Mouse (Mus musculus) limb, embryonic 15.5 days (tissue): ENCODE results near the gene Zfp335. TPM values are rescaled to one million over a fixed set of nuclear protein-coding genes. Genes with fewer than 3 reads are reported as not detected.

ENCODE experiments used
- ATAC-seq: fragments of 200-750 bp; cut with Nextera tagmentation; 2 replicates; pipeline ENCODE4 v1.8.0; 2017; ENCODE audit warnings: low read depth, moderate TSS enrichment; ENCODE audit not compliant: insufficient number of reproducible peaks, low FRiP score, low TSS enrichment
- H3K27ac ChIP-seq: fragments of 300-500 bp; sonication (generic); 2 replicates; pipeline ENCODE4 v1.5.1; 2015; ENCODE audit warnings: moderate library complexity, mild to moderate bottlenecking, inconsistent platforms
- H3K27me3 ChIP-seq: fragments of 300-500 bp; sonication (generic); 2 replicates; pipeline ENCODE4 v1.6.1; 2015; ENCODE audit warnings: inconsistent platforms
- H3K36me3 ChIP-seq: fragments of 300-500 bp; sonication (generic); 2 replicates; pipeline ENCODE4 v1.6.1; 2015; ENCODE audit warnings: inconsistent platforms
- H3K4me1 ChIP-seq: fragments of 300-500 bp; sonication (generic); 2 replicates; pipeline ENCODE4 v1.6.1; 2015; ENCODE audit warnings: inconsistent platforms
- H3K4me2 ChIP-seq: fragments of 300-500 bp; sonication (generic); 2 replicates; pipeline ENCODE4 v1.6.1; 2015; ENCODE audit warnings: mild to moderate bottlenecking, inconsistent platforms
- H3K4me3 ChIP-seq: fragments of 300-500 bp; sonication (generic); 2 replicates; pipeline ENCODE4 v1.5.1; 2015; ENCODE audit warnings: mild to moderate bottlenecking, inconsistent platforms
- H3K9ac ChIP-seq: fragments of 300-500 bp; sonication (generic); 2 replicates; pipeline ENCODE4 v1.6.1; 2015; ENCODE audit warnings: inconsistent platforms
- H3K9me3 ChIP-seq: fragments of 300-500 bp; sonication (generic); 2 replicates; pipeline ENCODE4 v1.6.1; 2016; ENCODE audit warnings: inconsistent platforms
- WGBS: fragments of 180-500 bp; shearing (Covaris S2); methylation state at CpG from one replicate; pipeline ENCODE4 v1.1.7; 2015; 5-methylcytosine and 5-hydroxymethylcytosine counted together
- polyA plus RNA-seq: library from polyadenylated mRNA; unstranded; fragments of >200 nt; fragmentation: Nextera tagmentation; extraction: Ambion mirVana; gene quantifications from 2 replicates; pipeline ENCODE4 v1.2.1, GENCODE M21; 2015

Gene Zfp335
- polyA plus RNA-seq, 1 experiment from 2014 or later, result 13.9 TPM

GRCm38 (mm10) chr2:164903496-164903895 lies 8.1 kb downstream of the Zfp335 start:
- Histone ChIP-seq H3K27me3 (no peaks in the 10 kb centered on the region), H3K4me1 (no peaks in the 10 kb centered on the region), H3K4me2 (no peak overlapping the region), H3K9ac (no peak overlapping the region), H3K4me3 (no peak overlapping the region), H3K9me3 (no peaks in the 10 kb centered on the region; the same call in 1 of the 2 replicates), H3K27ac (no peak overlapping the region), H3K36me3 (peaks cover 94% of the 10 kb centered on the region)
- ATAC-seq, result no peak
- WGBS, result 75% methylated on average over 1 of the region's 1 CpGs

DNA sequence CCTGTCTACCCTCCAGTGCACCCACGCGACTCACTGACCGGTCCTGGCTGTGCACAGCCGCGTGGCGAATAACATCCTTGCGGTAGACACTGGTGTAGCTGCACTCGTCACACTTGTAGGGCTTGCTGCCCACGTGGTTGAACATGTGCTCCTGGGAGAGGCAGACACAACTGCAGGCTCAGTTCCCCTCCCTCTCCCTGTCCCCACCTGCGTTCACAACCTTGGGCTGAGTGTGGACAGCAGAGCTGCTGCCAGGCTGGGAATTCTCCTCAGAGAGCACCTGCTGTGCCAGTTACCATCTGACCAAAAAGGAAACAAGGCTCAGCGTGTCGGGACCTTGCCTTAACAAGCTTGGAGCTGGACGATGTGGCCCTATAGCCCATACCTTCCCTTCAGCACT lies 10.2 kb downstream of the Zfp335 start:
- WGBS, result 91% methylated on average over 13 of the region's 13 CpGs
- Histone ChIP-seq H3K36me3 (peaks cover 94% of the 10 kb centered on the region), H3K9ac (no peak overlapping the region), H3K27ac (no peak overlapping the region), H3K4me3 (no peak overlapping the region), H3K27me3 (no peaks in the 10 kb centered on the region), H3K4me1 (no peaks in the 10 kb centered on the region), H3K4me2 (no peak overlapping the region), H3K9me3 (no peaks in the 10 kb centered on the region; the same call in 1 of the 2 replicates)
- ATAC-seq, result 0 out of 2 replicates have a peak, but pooled peaks have one; percentile 22

DNA sequence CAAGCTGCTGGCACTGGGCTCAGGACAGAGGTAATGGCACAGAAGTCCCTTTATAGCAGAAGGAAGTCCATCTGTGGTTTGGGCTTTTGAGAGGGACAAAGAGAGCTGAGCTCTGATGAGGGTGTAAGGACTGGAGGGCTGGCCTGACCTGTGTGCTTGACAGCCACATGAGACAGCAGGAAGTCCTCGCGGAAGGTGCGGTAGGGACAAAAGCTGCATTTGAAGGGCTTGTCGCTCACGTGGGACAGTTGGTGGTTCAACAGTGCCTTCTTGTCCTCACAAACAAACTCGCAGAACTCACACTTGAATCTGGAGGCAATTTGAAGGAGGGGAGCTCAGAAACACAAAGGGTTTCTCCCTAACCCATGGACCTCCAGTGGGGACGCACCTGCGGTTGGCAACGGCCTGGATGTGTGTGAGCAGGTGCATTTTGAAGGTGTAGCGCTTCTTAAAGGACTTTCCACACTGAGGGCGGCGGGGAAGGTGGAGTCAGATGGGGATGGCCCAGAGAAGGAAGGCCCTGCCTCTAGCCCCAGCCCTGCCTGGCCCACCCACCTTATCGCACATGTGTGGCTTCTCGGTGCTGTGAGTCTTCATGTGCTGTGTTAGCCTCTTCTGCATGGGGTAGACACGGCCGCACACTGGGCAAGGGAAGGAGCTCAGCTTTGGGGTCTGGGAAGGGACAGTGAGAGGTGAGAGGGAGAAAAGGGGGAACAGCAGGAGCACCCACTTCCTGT lies 11.7 kb downstream of the Zfp335 start:
- Histone ChIP-seq H3K27ac (no peak overlapping the region), H3K4me3 (no peak overlapping the region), H3K9ac (no peak overlapping the region), H3K36me3 (peaks cover 94% of the 10 kb centered on the region), H3K4me1 (no peaks in the 10 kb centered on the region), H3K27me3 (no peaks in the 10 kb centered on the region), H3K4me2 (no peak overlapping the region), H3K9me3 (no peaks in the 10 kb centered on the region)
- ATAC-seq, result no peak
- 92% methylated on average over 16 of the region's 16 CpGs for WGBS

GRCm38 (mm10) chr2:164899034-164899433 lies 12.5 kb downstream of the Zfp335 start:
- Histone ChIP-seq H3K4me1 (no peaks in the 10 kb centered on the region), H3K27ac (no peak overlapping the region), H3K4me3 (no peak overlapping the region), H3K36me3 (peaks cover 94% of the 10 kb centered on the region), H3K9me3 (no peaks in the 10 kb centered on the region), H3K9ac (no peak overlapping the region), H3K27me3 (no peaks in the 10 kb centered on the region), H3K4me2 (no peak overlapping the region)
- ATAC-seq, result no peak
- WGBS, result 88% methylated on average over 15 of the region's 15 CpGs

- Histone ChIP-seq H3K4me3 (no peak overlapping the region), H3K27me3 (no peaks in the 10 kb centered on the region), H3K4me1 (no peaks in the 10 kb centered on the region), H3K9me3 (no peaks in the 10 kb centered on the region), H3K27ac (no peak overlapping the region), H3K9ac (no peak overlapping the region), H3K4me2 (no peak overlapping the region), H3K36me3 (peaks cover 100% of the 10 kb centered on the region)
- ATAC-seq, result no peak
- WGBS, result 93% methylated on average over 7 of the region's 7 CpGs
These were observed 13.5 kb downstream of the Zfp335 start for GRCm38 (mm10) chr2:164898008-164898407.

GRCm38 (mm10) chr2:164895885-164896284 lies 15.7 kb downstream of the Zfp335 start:
- H3K36me3 ChIP-seq, result peaks cover 100% of the 10 kb centered on the region
- no peak overlapping the region for H3K27ac ChIP-seq
- H3K9ac ChIP-seq, result no peak overlapping the region
- H3K9me3 ChIP-seq, result no peaks in the 10 kb centered on the region
- H3K4me1 ChIP-seq, result no peaks in the 10 kb centered on the region
- no peak overlapping the region for H3K4me3 ChIP-seq
- no peak for ATAC-seq
- WGBS, result 87% methylated on average over 6 of the region's 6 CpGs
- H3K4me2 ChIP-seq, result no peak overlapping the region
- H3K27me3 ChIP-seq, result no peaks in the 10 kb centered on the region

- Histone ChIP-seq H3K9me3 (no peaks in the 10 kb centered on the region), H3K4me1 (no peaks in the 10 kb centered on the region), H3K36me3 (peaks cover 100% of the 10 kb centered on the region), H3K27ac (no peak overlapping the region), H3K27me3 (no peaks in the 10 kb centered on the region), H3K4me2 (no peak overlapping the region), H3K9ac (no peak overlapping the region), H3K4me3 (no peak overlapping the region)
- 73% methylated on average over 1 of the region's 1 CpGs for WGBS
- ATAC-seq, result no peak
These were observed 16.9 kb downstream of the Zfp335 start for GRCm38 (mm10) chr2:164894644-164895043.

DNA sequence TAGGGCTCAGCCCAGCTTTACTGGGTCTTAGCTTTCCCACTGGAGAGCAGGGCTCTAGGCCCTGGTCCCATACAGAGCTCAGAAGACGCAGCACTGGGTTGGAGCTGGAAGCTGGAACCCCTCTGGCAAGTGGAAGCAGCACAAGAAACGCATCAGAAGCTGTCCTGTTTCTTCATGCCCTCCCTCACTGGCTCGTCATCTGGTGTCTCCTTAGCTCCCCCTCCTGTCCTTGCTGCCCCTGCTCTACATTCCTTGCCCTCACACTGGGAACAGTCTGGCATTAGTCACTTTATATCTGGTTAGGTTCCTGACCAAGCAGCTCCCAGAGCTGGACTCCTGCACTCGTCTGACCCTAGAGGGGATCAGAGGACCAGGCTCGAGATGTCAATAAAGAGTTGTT lies 17.5 kb downstream of the Zfp335 start:
- no peaks in the 10 kb centered on the region for H3K9me3 ChIP-seq

GRCm38 (mm10) chr2:164892696-164893216 lies 18.8 kb downstream of the Zfp335 start:
- no peak overlapping the region for H3K4me2 ChIP-seq
- H3K27ac ChIP-seq, result no peak overlapping the region
- no peak overlapping the region for H3K9ac ChIP-seq
- H3K4me1 ChIP-seq, result no peaks in the 10 kb centered on the region
- no peaks in the 10 kb centered on the region for H3K27me3 ChIP-seq
- no peaks in the 10 kb centered on the region for H3K9me3 ChIP-seq
- no peak for ATAC-seq
- H3K4me3 ChIP-seq, result no peak overlapping the region
- WGBS, result 89% methylated on average over 6 of the region's 6 CpGs
- H3K36me3 ChIP-seq, result peaks cover 100% of the 10 kb centered on the region

More for the DNA sequence above, 17.5 kb downstream of the Zfp335 start:
- WGBS, result 67% methylated on average over 5 of the region's 5 CpGs
- H3K4me2 ChIP-seq, result no peak overlapping the region
- H3K27ac ChIP-seq, result no peak overlapping the region
- H3K9ac ChIP-seq, result no peak overlapping the region
- no peaks in the 10 kb centered on the region for H3K4me1 ChIP-seq
- no peak for ATAC-seq
- H3K36me3 ChIP-seq, result peaks cover 100% of the 10 kb centered on the region
- no peak overlapping the region for H3K4me3 ChIP-seq
- no peaks in the 10 kb centered on the region for H3K27me3 ChIP-seq

DNA sequence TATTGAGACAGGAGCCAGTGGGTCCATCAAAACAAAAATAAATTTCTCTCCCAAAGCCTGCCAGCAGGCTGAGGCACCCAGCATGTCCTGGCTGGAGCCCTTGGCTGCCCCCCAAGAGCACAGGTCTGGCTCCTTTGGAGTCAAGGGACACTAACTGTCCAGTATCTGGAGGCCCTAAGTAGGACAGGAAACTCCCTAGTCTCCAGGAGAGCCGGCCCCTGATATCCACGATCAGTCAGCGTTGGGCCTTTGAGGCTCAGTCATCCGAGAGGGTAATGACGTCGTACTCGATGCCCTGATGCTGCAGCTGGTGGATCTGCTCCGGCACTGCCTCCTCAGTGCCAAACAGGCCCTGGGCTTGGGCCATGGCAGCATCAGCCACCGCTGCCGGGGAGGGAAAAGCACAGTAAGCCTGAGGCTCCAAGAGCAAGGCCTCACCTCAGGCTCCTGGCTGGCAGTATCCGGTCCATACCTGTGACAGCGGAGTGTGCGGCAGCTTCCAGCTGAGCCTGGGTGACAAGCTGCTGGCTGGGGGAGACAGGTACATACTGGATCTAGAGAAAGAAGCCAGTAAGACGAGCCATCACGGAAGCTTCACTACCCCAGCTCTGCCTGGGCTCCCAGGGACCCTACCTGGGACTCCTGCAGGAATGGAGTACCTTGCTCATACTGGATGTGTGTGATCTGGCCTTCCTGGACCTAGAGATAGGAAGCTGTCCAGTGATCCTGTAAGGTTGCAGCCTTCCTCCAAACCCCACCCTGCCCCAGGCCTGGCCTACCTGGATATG lies 19.5 kb downstream of the Zfp335 start:
- no peak overlapping the region for H3K4me3 ChIP-seq
- H3K36me3 ChIP-seq, result peaks cover 100% of the 10 kb centered on the region
- no peak overlapping the region for H3K27ac ChIP-seq
- H3K9ac ChIP-seq, result no peak overlapping the region
- WGBS, result 87% methylated on average over 15 of the region's 15 CpGs
- no peaks in the 10 kb centered on the region for H3K9me3 ChIP-seq
- ATAC-seq, result no peak
- no peak overlapping the region for H3K4me2 ChIP-seq
- H3K4me1 ChIP-seq, result no peaks in the 10 kb centered on the region
- H3K27me3 ChIP-seq, result no peaks in the 10 kb centered on the region

DNA sequence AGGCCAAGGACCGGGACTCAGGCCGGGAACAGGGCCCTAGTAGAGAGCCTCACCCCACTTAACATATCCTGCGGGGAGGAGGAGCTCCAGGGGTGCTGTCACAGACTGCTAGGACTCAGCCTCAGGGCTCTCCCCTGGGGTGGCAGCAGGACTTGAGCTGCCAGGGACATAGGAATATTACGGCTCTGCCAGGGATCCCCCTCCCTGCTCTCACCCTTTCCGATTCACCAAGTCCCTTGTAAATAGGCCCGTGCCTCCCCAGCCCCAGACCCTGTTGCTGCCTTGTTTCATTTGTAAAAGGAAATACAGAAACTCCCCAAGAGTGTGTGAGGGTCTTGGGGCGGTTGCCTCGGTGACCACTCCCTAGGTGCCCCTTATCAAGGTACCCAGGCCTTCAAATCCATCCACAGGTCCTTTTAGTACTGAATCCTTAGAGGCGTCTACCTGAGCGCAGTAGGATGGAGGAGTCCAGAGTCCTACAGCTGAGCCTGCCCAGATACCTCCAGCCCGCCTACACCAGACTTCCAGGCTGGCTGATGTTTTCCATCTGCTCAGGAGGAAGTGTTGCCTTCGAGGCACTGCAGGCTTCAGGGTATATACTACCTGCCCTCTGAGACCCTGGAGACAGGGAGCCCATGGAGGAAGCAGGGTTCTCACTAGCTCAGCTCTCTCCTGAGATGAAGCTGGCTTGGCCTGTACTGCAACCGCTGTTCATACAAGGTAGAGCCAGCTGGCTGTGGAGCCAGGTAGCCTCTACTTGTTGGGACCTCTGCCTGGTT lies 20.3 kb downstream of the Zfp335 start:
- WGBS, result 83% methylated on average over 13 of the region's 13 CpGs

More for the DNA sequence above, 20.3 kb downstream of the Zfp335 start:
- no peak for ATAC-seq
- H3K9ac ChIP-seq, result no peak overlapping the region
- no peak overlapping the region for H3K4me2 ChIP-seq
- no peaks in the 10 kb centered on the region for H3K27me3 ChIP-seq
- H3K4me3 ChIP-seq, result no peak overlapping the region
- no peaks in the 10 kb centered on the region for H3K9me3 ChIP-seq
- H3K4me1 ChIP-seq, result no peaks in the 10 kb centered on the region
- peaks cover 100% of the 10 kb centered on the region for H3K36me3 ChIP-seq
- H3K27ac ChIP-seq, result no peak overlapping the region
